Mouse (Mus musculus) CD4-positive, CD25-positive, alpha-beta regulatory T cell, adult 2 months (primary cell): ENCODE measurements around the gene Cel.
A peak's percentile ranks its signal among the peaks of the same experiment; 100 is the strongest.

ENCODE experiments used
- DNase-seq: peaks from one replicate; pipeline ENCODE4 v3.0.0-alpha.2; 2012; ENCODE audit warnings: low read depth, low spot score

Gene Cel

GRCm38 (mm10) chr2:28537634-28537920 is 25.6 kb downstream of the Cel start:
- peak; percentile 52 for DNase-seq

DNA sequence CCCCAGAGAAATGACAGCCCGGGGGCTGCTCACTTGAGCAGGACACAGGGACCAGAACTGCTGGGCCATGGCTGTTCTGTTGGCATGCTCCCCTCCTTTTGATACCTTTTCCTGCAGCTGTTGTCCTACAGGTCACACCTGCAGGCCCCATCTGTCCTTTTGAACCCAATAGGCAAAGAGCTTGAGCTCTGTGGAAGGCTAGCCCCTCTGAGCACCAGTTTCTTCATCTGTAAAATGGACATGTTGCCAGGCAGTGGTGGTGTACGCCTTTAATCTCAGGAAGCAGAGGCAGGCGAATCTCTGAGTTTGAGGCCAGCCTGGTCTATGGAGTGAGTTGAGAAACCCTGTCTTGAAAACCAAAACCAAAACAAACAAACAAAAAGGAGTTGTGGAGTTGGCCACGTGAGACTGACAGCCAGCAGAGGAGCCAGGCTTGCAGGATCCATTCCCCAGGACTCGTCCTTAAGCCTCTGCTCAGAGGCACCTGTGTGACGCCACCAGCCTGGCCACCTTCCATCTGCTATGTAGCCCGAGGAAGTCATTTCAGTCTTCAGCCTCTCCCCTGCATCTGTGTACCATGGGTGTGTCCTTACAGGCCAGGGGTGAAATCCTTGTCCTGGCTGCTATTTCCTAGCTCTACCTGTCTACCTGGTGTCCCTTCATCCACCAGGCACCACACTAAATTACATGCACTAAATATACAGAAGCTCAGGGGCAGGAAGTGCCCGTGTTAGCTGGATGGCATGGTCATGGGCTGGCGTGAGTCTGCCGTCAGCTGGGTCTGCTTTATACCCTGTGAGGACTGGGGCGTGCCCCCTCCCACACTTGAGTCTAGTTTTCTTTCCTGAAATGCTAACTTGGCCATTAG is 26.2 kb downstream of the Cel start:
- DNase-seq: no peak

- DNase-seq: peak; percentile 59
These were observed 27.0 kb downstream of the Cel start for GRCm38 (mm10) chr2:28536166-28536565.

- no peak for DNase-seq
These were observed 27.6 kb downstream of the Cel start for GRCm38 (mm10) chr2:28535650-28536049.

- no peak for DNase-seq
These were observed 28.0 kb downstream of the Cel start for GRCm38 (mm10) chr2:28535263-28535540.

- DNase-seq: no peak
These were observed 28.6 kb downstream of the Cel start for GRCm38 (mm10) chr2:28534436-28535262.

DNA sequence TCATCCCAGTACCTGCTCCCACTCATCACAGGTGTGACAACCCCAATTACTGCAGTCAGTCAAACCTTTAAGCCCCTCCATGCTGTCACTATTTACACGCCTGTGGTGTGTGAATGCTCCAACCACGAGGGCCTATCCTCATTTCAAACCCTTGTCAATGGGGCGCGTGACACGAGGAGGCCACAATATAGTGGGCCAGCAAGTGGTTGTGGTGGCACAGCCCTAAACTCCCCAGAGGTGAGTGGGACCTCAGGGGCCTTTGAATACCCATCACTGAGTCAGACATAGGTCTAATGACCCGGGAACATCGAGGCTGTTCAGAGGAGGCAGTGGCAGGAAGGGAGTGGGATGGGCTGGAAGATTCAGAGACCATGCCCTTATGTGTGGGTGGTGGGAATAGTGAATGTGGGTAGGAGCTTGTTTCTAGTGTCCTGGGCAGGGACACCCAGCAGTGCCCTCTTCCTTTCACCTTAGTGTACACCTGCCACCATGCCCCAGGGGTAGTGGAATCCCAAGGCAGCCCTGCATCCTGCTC is 29.2 kb downstream of the Cel start:
- DNase-seq: no peak

DNA sequence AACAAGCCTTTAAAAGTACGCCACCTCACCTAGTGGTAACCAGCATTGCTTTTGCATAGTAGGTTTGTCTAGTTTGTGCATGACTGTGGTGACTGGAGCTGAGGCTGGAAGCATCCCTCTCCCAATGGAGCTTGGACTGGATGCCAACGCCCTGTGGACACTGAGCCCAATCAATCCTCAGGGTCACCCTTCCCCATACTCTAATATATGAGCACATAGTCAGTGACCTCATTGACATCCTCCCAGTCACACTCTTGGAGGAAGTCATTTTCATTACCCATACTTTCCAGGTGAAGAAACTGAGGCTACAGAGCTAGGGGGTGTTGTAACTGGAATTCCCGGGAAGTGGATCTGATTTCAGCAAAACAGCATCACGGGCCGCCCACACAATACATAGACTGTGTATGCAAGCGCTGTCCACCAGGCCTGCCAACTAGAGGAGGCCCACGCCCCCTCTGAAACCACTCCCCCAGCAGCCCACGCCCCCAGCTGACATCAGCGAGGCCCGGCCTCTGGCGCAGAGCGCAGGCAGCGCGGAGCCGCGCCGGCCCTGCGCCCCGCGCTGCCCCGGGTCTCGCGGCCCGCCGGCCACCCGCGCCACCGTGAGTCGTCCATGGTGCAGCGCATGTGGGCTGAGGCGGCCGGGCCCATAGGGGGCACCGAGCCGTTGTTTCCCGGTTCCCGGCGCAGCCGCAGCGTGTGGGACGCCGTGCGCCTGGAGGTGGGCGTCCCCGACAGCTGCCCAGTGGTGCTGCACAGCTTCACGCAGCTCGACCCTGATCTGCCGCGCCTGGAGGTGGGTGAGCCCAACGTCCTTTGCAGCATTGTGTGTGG is 30.0 kb downstream of the Cel start:
- DNase-seq: peak; percentile 93

- no peak for DNase-seq
These were observed 32.9 kb downstream of the Cel start for GRCm38 (mm10) chr2:28530311-28530710.

- no peak for DNase-seq
These were observed 33.3 kb downstream of the Cel start for GRCm38 (mm10) chr2:28529856-28530255.

DNA sequence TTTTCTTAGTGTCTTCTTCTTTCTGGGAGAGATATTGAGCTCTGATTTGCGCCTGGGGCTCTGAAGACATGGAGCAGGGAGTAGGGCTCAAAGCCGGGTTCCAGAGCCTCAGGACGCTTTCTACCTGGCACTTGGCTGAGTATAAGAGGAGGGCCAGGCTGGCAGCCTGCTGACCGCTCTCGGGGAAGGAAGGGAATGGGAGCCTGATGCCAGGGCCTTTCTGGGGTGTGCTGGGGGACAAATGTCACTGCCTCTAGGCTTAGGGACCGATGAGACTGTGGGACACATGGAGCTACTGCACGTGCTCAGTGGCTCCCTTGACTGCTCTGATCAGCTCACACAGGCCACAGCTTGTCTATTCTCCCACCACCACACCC is 34.9 kb downstream of the Cel start:
- DNase-seq: no peak

GRCm38 (mm10) chr2:28527436-28528353 is 35.5 kb downstream of the Cel start:
- DNase-seq: no peak

GRCm38 (mm10) chr2:28525943-28526876 is 37.0 kb downstream of the Cel start:
- DNase-seq: peak; percentile 73

- peak; percentile 73 for DNase-seq
These were observed 37.8 kb downstream of the Cel start for GRCm38 (mm10) chr2:28525219-28525942.

- no peak for DNase-seq
These were observed 38.8 kb downstream of the Cel start for GRCm38 (mm10) chr2:28524406-28524805.

DNA sequence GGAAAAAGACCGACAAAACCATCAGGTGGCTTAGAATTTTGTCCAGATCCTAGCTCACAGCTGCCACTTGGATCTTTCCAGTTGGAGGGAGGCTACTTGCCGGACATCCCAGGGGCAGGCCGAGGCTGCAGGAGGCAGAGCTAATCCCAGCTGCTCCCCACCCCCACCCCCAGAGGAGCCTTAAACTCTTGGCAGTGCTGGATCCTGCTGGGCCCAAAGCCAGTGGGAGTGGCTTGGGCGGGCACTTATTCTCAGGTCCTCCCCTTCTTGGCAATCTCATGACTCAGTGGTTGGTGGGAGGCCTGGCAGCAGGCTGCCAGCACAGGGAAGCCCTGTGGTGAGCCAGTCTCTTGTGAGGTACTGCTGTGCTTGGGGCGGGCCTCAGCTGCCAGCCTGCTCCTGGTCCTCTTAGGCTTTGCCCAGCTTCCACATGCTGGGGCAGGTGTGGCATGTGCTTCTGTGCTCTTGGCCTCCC is 39.5 kb downstream of the Cel start:
- peak; percentile 53 for DNase-seq

GRCm38 (mm10) chr2:28522166-28522565 is 41.0 kb downstream of the Cel start:
- no peak for DNase-seq

DNA sequence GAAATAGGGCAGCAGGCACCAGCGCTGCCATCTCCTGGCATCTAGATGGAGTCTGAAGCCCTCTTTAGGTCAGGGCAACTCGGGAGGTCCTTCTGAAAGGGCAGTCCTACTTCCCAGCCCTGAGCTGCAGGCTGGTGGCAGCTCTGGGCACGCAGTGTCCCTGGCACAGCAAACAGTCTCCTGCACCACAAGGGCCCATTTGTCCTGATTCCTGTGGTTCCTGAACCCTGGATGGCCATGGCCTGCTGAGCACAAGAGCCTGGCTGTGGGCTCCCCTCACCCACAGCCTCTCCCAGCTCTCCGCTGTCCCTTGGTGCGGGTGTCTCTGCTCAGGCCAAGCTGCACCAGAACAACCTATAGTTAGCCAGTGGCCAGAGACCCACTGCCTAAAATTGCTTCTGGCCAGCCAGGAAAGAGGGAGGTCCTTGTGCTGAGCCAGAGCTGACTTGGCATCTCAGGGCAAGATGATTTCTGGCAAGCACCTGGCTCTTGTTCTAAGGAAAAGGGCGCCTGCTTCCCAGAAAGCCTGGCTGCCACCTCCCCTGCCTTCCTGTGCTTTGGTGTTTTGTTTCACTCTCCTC is 41.5 kb downstream of the Cel start:
- no peak for DNase-seq

- no peak for DNase-seq
These were observed 42.6 kb downstream of the Cel start for GRCm38 (mm10) chr2:28520581-28520980.
